Comparison of ENCODE assay signal across 31 mouse cellular contexts in genomic region chr3:93745475-93745874, GRCm38 (mm10). TPM values are rescaled to one million over a fixed set of nuclear protein-coding genes. Genes with fewer than 3 reads are reported as not detected.
"Had no signal": no experiment of that assay in that cellular context is flagged by ENCODE, and none has a peak within 500 bp of the region (broad histone marks: within the 10 kb centered on the region; RNA-seq: fewer than 3 reads in every experiment).

No protein-coding gene starts in this region.

RNA-seq across cellular contexts. Expression of gene Gm5773, which starts 27.3 kb away (rescaled TPM):
- polyA plus RNA-seq: limb, embryonic 10.5 days; limb, embryonic 11.5 days; limb, embryonic 12.5 days; limb, embryonic 13.5 days; limb, embryonic 14.5 days; limb, embryonic 15.5 days; liver, adult 2 months; liver, embryonic 11.5 days; liver, embryonic 12.5 days; liver, embryonic 13.5 days; liver, embryonic 14.5 days; liver, embryonic 15.5 days; liver, embryonic 16.5 days; liver, postnatal 0 days; lung, adult 2 months; lung, embryonic 14.5 days; lung, embryonic 15.5 days; lung, embryonic 16.5 days; lung, postnatal 0 days; macrophage; midbrain, embryonic 10.5 days; midbrain, embryonic 11.5 days; midbrain, embryonic 12.5 days; midbrain, embryonic 13.5 days; midbrain, embryonic 14.5 days; midbrain, embryonic 15.5 days; midbrain, embryonic 16.5 days; midbrain, postnatal 0 days; myocyte; neural tube, embryonic 11.5 days; neural tube, embryonic 12.5 days had no signal

RNA-seq across cellular contexts. Expression of gene Tdpoz4, which starts 50.7 kb away (rescaled TPM):
- polyA plus RNA-seq: limb, embryonic 10.5 days; limb, embryonic 11.5 days; limb, embryonic 12.5 days; limb, embryonic 13.5 days; limb, embryonic 14.5 days; limb, embryonic 15.5 days; liver, adult 2 months; liver, embryonic 11.5 days; liver, embryonic 12.5 days; liver, embryonic 13.5 days; liver, embryonic 14.5 days; liver, embryonic 15.5 days; liver, embryonic 16.5 days; liver, postnatal 0 days; lung, adult 2 months; lung, embryonic 14.5 days; lung, embryonic 15.5 days; lung, embryonic 16.5 days; lung, postnatal 0 days; macrophage; midbrain, embryonic 10.5 days; midbrain, embryonic 11.5 days; midbrain, embryonic 12.5 days; midbrain, embryonic 13.5 days; midbrain, embryonic 14.5 days; midbrain, embryonic 15.5 days; midbrain, embryonic 16.5 days; midbrain, postnatal 0 days; myocyte; neural tube, embryonic 11.5 days; neural tube, embryonic 12.5 days had no signal

RNA-seq across cellular contexts. Expression of gene Gm37596, which starts 52.6 kb away (rescaled TPM):
- polyA plus RNA-seq: limb, embryonic 10.5 days; limb, embryonic 11.5 days; limb, embryonic 12.5 days; limb, embryonic 13.5 days; limb, embryonic 14.5 days; limb, embryonic 15.5 days; liver, adult 2 months; liver, embryonic 11.5 days; liver, embryonic 12.5 days; liver, embryonic 13.5 days; liver, embryonic 14.5 days; liver, embryonic 15.5 days; liver, embryonic 16.5 days; liver, postnatal 0 days; lung, adult 2 months; lung, embryonic 14.5 days; lung, embryonic 15.5 days; lung, embryonic 16.5 days; lung, postnatal 0 days; macrophage; midbrain, embryonic 10.5 days; midbrain, embryonic 11.5 days; midbrain, embryonic 12.5 days; midbrain, embryonic 13.5 days; midbrain, embryonic 14.5 days; midbrain, embryonic 15.5 days; midbrain, embryonic 16.5 days; midbrain, postnatal 0 days; myocyte; neural tube, embryonic 11.5 days; neural tube, embryonic 12.5 days had no signal
